Mouse (Mus musculus) liver, adult 2 months (tissue): ENCODE measurements around the gene Bend6.

Source experiments
- CTCF ChIP-seq: fragments of 200-500 bp; IDR thresholded peaks from 2 replicates; pipeline ENCODE4 v1.5.1; 2011; ENCODE audit warnings: low read depth, low read length, control low read depth
- POLR2A ChIP-seq: fragments of 200-500 bp; IDR thresholded peaks from 2 replicates; pipeline ENCODE4 v1.6.1; 2011; ENCODE audit warnings: low read length, control low read depth; ENCODE audit not compliant: insufficient read depth; ENCODE audit errors: extremely low read depth

DNA sequence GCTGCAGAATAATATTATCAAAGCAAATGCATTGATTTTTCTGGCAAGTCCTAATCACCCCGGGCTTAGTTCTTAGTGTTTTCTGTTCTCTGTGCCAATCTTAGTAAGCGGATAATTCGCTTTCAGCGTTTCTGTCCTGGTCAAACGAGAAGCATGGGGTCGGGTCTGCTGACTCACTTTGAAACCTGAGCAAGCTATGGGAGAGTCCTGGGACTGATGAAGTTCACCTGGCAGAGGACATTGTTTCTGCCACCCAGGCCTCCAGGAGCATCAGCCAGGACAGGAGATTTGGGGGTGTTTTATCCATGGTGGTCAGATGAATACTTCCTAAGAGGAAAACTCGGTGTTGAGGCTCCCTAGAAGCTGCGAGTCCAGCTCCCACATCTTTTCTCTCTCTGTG is 4.0 kb upstream of the Bend6 start:
- TF ChIP-seq CTCF (no peak), POLR2A (no peak)
